Mouse (Mus musculus) thymus, postnatal 36 days (tissue): Measurements from ENCODE around the gene Slc28a1.

ENCODE experiments used
- DNase-seq, 2 experiments: peaks; one replicate each; pipeline ENCODE4 v3.0.0; 2022; ENCODE audit warnings: mixed read lengths in 2 of 2

Slc28a1 gene

DNA sequence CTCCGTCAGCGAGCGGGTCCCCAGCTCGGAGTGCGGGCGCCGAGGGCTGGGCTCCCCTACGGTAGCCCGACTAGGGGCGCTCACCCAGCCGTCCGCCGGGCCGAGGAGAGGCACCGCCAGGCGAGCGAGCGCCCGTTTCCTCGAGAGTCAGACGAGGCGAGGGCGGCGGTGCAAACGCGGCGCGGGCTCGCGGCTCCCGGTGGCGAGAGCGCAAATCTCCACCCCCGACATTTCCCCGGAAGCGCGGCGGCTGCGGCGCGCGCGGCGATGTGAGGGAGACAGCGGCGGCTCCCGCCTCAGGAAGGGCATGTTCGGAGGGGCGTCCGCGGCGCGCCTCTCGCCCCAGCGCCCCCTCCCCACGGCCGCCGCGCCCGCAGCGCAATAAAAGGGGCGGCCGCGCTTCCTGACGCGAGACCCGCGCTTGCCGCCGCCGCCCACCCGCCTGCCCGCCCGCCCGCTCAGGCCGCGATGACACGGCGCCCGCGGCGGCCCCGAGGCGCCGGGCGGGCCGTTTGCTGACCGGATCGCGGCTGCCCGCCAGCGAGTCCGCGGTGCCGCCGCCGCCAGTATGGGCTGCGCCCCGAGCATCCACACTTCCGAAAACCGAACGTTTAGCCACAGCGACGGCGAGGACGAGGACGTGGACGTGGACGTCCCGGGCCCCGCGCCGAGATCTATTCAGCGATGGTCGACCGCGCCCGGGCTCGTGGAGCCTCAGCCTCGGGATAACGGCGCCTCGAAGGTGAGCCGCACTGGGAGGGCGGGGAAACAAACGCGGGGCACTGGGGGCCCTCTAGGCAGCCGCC is 99.0 kb downstream of the Slc28a1 start, which contains the start of gene Pde8a:
TSS of gene Pde8a (plus strand) at position 250 of the 806 bp plus-strand sequence.
- DNase-seq, result peak; percentile 12 to 31

DNA sequence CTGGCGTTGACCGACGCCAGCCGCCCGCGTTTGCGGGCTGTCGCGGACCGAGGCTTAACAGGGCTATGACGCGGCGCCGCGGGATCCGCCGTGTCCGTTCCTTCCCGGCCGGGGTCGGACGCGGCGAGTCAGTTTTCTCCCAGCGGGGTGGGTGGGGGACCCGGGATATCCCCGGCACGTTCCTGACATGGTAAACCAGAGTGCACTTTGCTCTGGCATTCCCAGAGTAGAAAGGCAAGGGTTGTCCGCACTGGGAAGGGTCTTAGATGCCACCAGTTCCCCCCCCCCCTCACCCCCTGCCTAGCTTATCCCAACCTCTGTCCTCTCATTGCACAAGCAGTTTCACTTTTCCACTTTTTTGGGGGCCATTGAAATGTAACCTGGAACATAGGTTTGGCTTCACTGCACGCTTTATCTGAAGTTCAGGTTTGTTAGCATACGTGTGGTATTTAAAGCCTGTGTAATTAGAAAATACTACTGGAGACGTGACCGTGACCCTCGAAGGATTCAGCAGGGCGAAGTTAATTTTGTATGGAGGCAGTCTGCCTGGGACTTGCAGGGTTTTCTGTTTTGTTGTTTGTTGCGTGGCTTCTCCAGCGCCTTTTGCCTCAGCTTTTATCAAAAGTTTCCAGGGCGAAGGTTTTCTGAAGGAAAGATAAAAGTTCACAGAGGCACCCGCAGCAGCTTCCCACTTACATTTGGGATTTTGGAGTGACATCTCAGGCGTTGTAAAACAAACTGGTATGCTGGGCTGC is 99.7 kb downstream of the Slc28a1 start:
- DNase-seq, result no peak

DNA sequence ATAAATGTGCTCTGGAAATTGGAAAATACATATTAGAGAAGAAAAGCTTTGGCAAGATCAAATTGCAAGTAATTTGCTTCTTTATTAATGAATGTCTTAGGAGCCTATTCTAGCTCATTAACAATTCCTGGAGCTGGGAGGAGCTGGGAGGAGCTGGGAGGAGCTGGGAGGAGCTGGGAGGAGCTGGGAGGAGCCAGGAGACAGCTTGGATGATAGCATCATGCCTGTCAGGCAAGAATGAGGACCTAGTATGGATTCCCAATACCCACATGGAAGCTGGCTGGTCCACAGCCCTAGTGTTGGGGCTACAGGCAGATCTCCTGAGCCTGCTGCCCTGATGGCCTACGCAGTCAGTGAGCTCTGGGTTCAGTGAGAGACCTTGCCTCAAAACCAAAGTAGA is 101.4 kb downstream of the Slc28a1 start:
- DNase-seq, result no peak

DNA sequence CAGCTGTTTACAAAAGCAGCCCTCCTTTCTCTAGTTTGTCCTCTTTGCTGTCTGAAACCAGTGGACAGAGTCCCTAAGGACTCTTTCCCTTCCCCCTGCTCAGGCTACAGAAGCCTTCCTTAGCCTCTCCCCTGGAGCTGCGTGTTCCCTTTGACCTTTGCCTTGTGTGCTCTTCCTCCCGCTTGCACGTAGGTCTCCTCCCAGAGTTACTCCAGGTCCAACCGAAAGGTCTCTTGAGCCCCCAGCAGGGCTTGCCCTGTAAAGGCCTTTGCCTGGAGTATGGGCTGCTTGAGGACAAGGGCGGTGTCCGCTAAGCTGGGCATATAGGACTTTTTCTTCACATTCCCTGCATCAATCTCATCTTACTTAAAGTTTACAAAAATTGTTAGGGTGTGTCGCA is 104.7 kb downstream of the Slc28a1 start:
- no peak for DNase-seq
